Mouse (Mus musculus): Measurements from ENCODE around the gene Vamp2.

DNA sequence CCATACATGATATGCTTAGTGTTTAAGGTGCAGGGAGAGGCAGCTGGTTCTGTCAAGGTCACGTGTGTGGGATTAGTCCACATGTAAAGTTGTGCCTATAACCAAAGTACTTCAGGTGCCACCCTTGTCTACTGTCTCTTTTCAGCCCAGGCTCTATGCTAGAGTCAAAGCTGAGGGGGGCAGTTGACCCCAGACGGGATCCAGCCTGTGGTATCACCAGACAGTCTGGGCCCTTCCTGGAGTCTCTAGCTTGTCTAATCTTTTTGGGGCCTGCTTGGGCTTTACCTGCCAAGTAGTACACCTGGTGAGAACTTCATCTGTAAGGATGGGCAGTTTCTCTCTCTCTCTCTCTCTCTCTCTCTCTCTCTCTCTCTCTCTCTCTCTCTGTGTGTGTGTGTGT is 693 bp upstream of the Vamp2 start:
- no peak for TF ChIP-seq CTCF (IDR thresholded peaks at IDR 0.05; ENCODE audit: control insufficient read depth, insufficient read depth, low read length)
- no peak for TF ChIP-seq POLR2A (IDR thresholded peaks at IDR 0.05; ENCODE audit: borderline replicate concordance, control insufficient read depth, low read depth, low read length)

All from bone marrow, adult 2 months (tissue).